Mouse (Mus musculus) spleen, adult 18-20 months (tissue): ENCODE measurements around the gene Rdh1.

Source experiments
- DNase-seq, 2 experiments: peaks; one replicate each; pipeline ENCODE4 v3.0.0; 2022; ENCODE audit warnings: mixed read lengths in 2 of 2

Rdh1 gene

DNA sequence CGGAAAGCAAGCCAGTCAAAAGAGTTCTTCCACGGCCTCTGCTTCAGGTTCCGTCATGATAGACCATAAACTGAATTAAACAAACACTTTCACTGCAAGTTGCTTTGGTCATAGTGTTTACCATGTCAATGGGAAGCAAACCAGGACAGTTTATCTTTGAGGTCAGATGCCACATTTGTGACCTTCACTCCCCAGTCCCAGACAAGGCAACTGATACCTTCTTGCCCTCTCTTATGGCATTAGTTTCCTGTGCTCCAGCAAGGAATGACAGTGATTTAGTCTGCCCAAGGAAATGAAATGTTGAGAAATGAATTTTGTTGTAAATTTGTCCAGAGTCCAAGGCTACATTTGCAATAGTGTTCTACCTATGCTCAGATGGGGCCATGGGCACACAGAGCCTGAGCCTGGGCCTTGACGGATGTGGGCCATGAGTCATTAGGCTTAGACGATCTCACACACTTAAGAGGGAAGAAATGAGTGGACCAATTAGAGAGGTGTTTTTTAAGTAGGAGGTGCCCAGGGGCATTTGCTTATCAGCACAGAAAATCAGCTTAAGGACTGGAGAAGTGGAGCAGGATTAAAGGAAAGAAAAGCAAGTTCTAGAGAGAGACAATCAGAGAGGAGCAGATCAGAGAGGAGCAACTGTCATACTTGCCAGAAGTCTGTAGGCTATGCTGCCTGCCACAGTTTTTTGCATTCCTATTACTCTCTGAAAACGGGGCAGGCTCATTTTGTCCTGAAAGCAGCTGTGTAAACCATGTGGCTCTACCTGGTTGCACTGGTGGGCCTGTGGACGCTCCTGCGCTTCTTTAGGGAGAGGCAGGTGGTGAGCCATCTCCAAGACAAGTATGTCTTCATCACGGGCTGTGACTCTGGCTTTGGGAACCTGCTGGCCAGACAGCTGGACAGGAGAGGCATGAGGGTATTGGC is at the start of gene Rdh1, which contains the start of gene Rdh16f1:
Gene Rdh1 (plus strand): TSS at position 541 of the 930 bp plus-strand sequence.
Gene Rdh16f1 (plus strand): TSS at position 607 of the 930 bp plus-strand sequence.
- DNase-seq: no peak

DNA sequence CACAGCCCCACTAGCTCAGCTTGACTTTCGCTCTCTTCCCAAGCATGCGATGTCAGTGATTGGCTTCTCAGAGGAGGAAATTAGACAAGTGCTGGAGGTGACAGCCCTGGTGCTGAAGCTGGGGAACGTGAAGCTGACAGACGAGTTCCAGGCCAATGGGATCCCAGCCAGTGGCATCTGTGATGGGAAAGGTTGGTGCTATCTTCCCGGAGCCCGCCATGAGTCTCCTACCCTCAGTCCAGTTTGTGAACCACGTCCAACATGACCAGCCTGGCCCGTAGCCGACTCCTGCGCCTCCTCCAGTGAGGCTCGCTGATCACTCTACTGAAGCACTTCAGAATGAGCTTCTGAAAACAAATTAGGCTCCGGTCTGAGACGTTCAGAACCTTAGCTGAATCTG is 49.2 kb upstream of the Rdh1 start:
- DNase-seq: no peak

- DNase-seq: no peak
Measured at GRCm38 (mm10) chr10:127712736-127713135, 46.8 kb upstream of the Rdh1 start.

- no peak for DNase-seq
Measured at GRCm38 (mm10) chr10:127721671-127722418, 37.7 kb upstream of the Rdh1 start.

- no peak for DNase-seq
Measured at GRCm38 (mm10) chr10:127724178-127724577, 35.3 kb upstream of the Rdh1 start, which contains the start of gene Tac2. TSS of gene Tac2 (plus strand) at chr10:127724478.

DNA sequence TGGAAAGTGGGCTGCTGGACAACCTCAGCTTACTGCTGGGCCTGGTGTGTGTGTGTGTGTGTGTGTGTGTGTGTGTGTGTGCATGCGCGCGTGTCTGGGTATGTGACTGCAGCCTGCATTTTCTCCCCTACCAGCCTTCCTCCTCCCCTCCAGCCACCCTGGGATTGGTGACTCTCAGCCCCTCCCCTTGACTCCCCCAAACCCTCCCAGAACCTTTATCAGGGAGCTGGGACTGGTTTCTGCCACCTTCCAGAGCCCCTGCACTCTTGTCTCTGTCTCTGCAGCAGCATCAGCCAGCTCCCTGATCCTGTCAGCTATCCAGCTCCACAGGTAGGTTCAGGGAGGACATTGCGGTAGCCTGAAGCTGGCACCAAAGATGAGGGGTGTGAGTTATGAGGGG is 34.4 kb upstream of the Rdh1 start:
- DNase-seq: no peak

DNA sequence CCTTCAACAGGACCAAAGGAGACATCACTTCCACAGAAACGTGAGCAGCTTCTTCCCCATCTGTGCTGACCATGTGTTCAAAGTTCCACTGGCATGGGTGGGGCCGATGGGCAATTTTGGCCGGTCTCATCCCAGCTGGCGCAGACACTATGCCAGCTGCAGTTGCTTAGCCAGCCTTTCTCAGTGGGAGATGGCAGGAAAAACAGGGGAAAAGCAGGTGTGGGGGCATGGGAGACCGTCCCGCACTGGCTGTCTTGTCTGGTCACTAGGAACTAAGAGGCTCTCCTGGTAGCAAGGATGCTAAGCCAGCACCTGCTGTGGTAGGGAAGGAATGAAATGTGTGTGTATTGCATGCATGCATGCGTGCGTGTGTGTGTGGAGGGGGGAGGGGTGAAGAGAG is 31.1 kb upstream of the Rdh1 start:
- DNase-seq: no peak

GRCm38 (mm10) chr10:127730285-127730932 is 29.1 kb upstream of the Rdh1 start:
- DNase-seq: no peak

DNA sequence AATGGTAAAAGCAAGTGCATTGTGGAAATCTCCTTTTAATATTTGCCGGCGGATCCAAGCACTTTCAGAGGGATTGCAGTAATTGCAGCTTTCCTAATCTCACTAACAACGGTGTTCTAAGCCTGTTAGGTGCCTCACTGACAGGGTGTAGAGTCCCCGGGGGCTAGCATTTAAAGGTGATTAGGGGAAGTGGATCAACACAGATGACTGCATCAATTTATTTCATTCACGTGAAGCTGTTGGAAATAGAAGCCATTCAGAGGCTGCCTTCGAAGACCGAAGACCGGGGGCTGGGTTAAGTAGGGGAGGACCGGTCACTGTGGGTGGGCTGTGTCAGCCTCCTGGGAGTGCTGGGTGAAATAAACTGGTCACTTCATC is 28.6 kb upstream of the Rdh1 start:
- no peak for DNase-seq

GRCm38 (mm10) chr10:127731397-127731796 is 28.1 kb upstream of the Rdh1 start:
- DNase-seq: no peak

- DNase-seq: no peak
Measured at GRCm38 (mm10) chr10:127734434-127734833, 25.1 kb upstream of the Rdh1 start.

DNA sequence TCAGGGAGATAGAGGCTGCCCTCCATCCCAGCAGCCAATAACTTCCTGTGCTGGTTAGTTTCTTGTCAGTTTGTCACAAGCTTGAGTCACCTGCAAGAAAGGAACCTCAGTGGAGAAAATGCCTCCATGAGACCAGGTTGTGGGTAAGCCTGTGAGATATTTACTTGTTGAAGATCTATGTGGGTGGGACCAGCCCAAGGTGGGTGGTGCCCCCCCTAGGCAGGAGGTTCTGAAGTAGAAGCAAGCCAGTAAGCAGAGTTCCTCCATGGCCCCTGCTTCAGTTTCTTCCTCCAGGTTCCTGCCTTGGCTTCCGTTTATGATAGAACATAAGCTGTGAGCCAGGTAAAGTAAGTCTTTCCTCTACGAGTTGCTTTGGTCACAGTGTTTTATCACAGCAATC is 23.3 kb upstream of the Rdh1 start:
- DNase-seq: no peak

DNA sequence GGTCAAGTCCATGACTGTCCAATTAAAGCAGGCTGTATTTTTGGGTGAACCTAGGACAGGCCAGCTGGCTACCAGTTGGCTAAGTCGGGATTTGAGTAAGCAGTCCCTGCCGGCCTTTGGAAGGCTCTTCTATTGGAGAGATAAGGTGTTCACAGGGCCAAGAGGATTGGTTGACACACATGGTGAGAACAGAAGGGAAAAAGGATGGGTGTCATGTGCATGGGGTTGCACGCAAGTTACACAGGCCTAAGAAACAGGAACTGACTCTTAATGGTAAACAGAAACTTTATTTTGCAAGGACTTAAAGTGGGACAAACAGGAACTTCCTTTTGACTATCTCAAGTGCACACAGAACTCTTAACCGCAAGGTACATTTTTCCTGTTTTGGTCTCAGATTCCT is 22.6 kb upstream of the Rdh1 start:
- no peak for DNase-seq

DNA sequence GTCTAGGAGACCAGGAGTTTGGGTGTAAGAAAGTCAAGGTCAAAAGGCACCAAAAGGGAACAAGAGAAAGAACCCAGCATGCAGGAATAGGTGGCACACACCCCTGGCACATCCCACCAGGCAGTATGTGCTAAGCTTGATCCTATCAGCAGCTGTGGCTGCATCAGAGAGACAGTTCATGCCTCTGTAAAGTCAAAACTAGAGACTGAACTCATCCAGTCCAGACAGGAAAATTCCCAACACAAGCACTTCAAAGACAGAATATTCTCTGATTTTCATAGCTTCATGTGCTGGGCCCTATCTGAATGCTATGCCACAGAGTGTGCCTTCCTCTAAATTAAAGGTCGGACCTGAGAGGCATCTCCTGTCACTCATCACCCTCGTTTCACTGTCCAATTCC is 22.0 kb upstream of the Rdh1 start:
- no peak for DNase-seq

DNA sequence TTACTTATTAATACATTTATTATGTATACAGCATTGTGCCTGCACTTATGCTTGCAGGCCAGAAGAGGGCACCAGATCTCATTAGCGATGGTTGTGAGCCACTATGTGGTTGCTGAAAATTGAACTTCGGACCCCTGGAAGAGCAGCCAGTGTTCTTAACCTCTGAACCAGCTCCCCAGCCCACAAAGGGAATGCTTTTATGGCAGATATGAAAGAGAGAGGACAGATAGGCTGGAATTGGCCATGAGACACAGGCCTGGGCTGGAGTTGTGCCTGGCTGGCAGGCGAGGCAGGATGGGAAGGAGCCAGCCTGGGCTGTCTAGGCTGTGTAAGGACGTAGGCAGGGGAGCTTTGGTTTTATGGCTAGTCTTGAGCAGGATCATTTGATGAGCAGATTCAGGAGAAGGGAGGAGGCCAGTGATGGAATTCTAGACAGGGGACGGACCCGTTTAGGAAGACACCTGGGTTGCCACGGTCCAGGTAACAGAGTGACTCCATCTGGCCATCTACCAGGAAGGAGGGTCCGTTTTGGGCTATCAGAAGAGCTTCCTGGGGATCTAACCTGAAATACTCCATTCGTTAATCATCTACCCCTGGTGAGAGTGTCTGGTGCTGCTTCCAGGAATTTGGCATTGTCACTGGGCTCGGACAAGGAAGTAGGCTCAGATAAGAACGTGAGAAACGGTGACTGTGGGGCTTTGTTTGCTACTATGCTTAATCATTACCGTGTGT is 21.2 kb upstream of the Rdh1 start:
- peak in 1 of 2 experiments; percentile 44 for DNase-seq

GRCm38 (mm10) chr10:127739083-127739660 is 20.3 kb upstream of the Rdh1 start, which contains the start of gene Zbtb39:
TSS of gene Zbtb39 (plus strand) at chr10:127739538.
- peak; percentile 73 to 83 for DNase-seq

GRCm38 (mm10) chr10:127739661-127740161 is 19.8 kb upstream of the Rdh1 start:
- no peak for DNase-seq

DNA sequence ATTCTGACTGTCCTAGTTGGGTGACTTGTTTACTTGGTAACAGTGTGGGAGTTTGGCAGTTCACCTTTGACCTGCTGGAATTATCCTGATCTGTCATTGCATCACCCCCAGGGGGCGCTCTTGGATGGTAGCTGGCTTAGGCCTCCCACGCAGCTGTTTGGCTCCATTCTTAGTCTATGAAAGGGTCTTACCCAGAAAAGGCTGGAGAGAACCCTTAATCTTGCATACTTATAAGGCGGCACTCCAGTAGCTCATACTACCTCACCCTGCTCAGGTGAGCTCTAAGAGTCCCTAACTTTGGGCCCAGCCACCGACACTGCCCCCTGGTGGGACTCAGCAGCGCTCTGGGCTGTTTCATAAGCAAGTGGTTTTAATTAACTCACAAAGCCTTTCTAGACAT is 14.9 kb upstream of the Rdh1 start:
- DNase-seq: peak in 1 of 2 experiments; percentile 24

GRCm38 (mm10) chr10:127745886-127746285 is 13.6 kb upstream of the Rdh1 start:
- no peak for DNase-seq

- no peak for DNase-seq
Measured at GRCm38 (mm10) chr10:127747254-127747653, 12.3 kb upstream of the Rdh1 start.

DNA sequence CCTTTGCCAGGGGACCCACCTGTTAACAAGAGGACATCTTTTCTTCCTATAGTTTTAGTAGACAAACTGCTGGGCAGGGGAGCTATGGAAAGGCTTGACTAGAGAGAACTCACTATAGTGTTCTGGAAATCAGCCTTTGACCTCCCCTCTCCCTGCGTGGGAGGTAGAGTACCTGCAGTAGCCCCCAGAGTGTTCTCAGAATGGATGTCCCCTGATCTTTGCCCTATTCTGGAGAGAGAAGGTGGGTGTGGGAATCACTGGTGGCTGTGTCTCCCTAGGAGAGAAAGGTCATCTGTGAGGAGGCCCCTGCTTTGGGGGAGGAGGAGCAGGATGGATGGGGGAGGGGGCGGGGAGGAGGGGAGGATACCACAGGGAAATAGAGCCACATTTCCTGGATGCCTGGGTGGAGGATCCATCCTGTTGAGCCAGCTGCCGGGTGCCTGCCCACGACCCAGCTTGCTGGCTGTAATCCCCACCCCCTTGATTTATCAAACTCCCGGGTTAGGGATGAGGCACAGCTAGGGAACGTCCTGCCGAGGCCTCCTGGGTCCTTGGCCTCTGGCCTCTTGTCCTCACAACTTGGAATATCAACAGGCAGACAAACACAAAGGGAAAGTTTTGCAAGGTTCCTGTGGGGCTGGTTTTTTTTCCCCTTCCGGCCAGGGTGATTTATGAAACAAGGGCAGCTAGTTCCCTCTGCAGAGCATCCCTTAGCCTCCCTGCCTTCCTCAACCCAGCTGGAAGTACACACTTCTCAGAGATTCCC is 10.5 kb upstream of the Rdh1 start:
- DNase-seq: no peak
